Mouse (Mus musculus) myocyte (in vitro differentiated cells): ENCODE results near the gene Ccdc188. TPM values are rescaled to one million over a fixed set of nuclear protein-coding genes. Genes with fewer than 3 reads are reported as not detected.
A peak's percentile ranks its signal among the peaks of the same experiment; 100 is the strongest.

Experiments used
- H3K27me3 ChIP-seq: one replicate; pipeline ENCODE4 v1.6.1; 2011; ENCODE audit not compliant: control insufficient read depth, insufficient read depth, insufficient read length
- H3K36me3 ChIP-seq: one replicate; pipeline ENCODE4 v1.6.1; 2011; ENCODE audit not compliant: control insufficient read depth, insufficient read depth
- H3K4me2 ChIP-seq: one replicate; pipeline ENCODE4 v1.6.1; 2011; ENCODE audit warnings: low read depth, control low read depth
- H3K4me3 ChIP-seq: one replicate; pipeline ENCODE4 v1.5.1; 2011; ENCODE audit warnings: mild to moderate bottlenecking, control low read depth, moderate library complexity
- H3K79me2 ChIP-seq: one replicate; pipeline ENCODE4 v1.6.1; 2011; ENCODE audit not compliant: control insufficient read depth, insufficient read depth
- H3ac ChIP-seq: one replicate; pipeline ENCODE4 v1.6.1; 2011; ENCODE audit not compliant: control insufficient read depth, insufficient read length
- CEBPB ChIP-seq: IDR thresholded peaks from 2 replicates; pipeline ENCODE4 v1.6.1; 2011; ENCODE audit warnings: mild to moderate bottlenecking, moderate library complexity; ENCODE audit not compliant: poor library complexity, insufficient read depth, severe bottlenecking
- E2F4 ChIP-seq: IDR thresholded peaks from one replicate; pipeline ENCODE4 v1.6.1; 2011; ENCODE audit warnings: mild to moderate bottlenecking, control low read depth, moderate library complexity; ENCODE audit not compliant: insufficient read depth
- MAX ChIP-seq: IDR thresholded peaks from one replicate; pipeline ENCODE4 v1.6.1; 2011; ENCODE audit warnings: low read depth, mild to moderate bottlenecking, control low read depth
- MYOD1 ChIP-seq, 3 experiments: IDR thresholded peaks; one replicate each; pipeline ENCODE4 v1.6.1; 2011; ENCODE audit warnings: control low read depth in 2 of 3, low read depth in 2 of 3, mild to moderate bottlenecking in 2 of 3, moderate library complexity in 1 of 3; ENCODE audit not compliant: insufficient read length in 2 of 3, control insufficient read depth in 1 of 3
- MYOG ChIP-seq, 3 experiments: IDR thresholded peaks; one replicate each; pipeline ENCODE4 v1.6.1; 2011; ENCODE audit warnings: control low read depth in 2 of 3, low read depth in 2 of 3, mild to moderate bottlenecking in 2 of 3; ENCODE audit not compliant: insufficient read length in 2 of 3, control insufficient read depth in 1 of 3, insufficient read depth in 1 of 3
- POLR2A ChIP-seq: IDR thresholded peaks from one replicate; pipeline ENCODE4 v1.6.1; 2011; ENCODE audit warnings: low read depth, mild to moderate bottlenecking, control low read depth, moderate library complexity; ENCODE audit not compliant: insufficient read length
- POLR2AphosphoS2 ChIP-seq: IDR thresholded peaks from one replicate; pipeline ENCODE4 v1.6.1; 2011; ENCODE audit warnings: low read depth, control low read depth; ENCODE audit not compliant: insufficient read length
- REST ChIP-seq: IDR thresholded peaks from one replicate; pipeline ENCODE4 v1.6.1; 2011; ENCODE audit warnings: mild to moderate bottlenecking, control low read depth, moderate library complexity; ENCODE audit not compliant: insufficient read depth, insufficient read length
- SRF ChIP-seq: IDR thresholded peaks from one replicate; pipeline ENCODE4 v1.6.1; 2011; ENCODE audit warnings: low read depth; ENCODE audit not compliant: control insufficient read depth, insufficient read length
- TCF12 ChIP-seq: IDR thresholded peaks from one replicate; pipeline ENCODE4 v1.6.1; 2011; ENCODE audit warnings: mild to moderate bottlenecking, control low read depth; ENCODE audit not compliant: poor library complexity, insufficient read depth, severe bottlenecking
- TCF3 ChIP-seq: IDR thresholded peaks from one replicate; pipeline ENCODE4 v1.6.1; 2011; ENCODE audit warnings: low read depth, control low read depth; ENCODE audit not compliant: insufficient read length
- USF1 ChIP-seq: IDR thresholded peaks from one replicate; pipeline ENCODE4 v1.6.1; 2011; ENCODE audit warnings: low read depth, mild to moderate bottlenecking, control low read depth, moderate library complexity
- polyA plus RNA-seq: library from polyadenylated mRNA; unstranded; fragments of >200 nt; fragmentation: generic; extraction: Trizol; gene quantifications from one replicate; pipeline ENCODE4 v1.2.1, GENCODE M21; 2012; ENCODE audit warnings: missing spikeins

Ccdc188 gene
- polyA plus RNA-seq, 1 experiment = not detected

GRCm38 (mm10) chr16:18233919-18234670 is 16.4 kb downstream of the Ccdc188 start:
- TF ChIP-seq TCF3 (no peak), USF1 (no peak), REST (no peak), POLR2A (no peak), MYOG (IDR thresholded peaks at IDR 0.05; ENCODE audit: control insufficient read depth in 1 of 3, insufficient read depth in 1 of 3, insufficient read length in 2 of 3, low read depth in 2 of 3) (no peak), TCF12 (no peak), SRF (no peak), E2F4 (no peak), POLR2AphosphoS2 (no peak)
- H3K36me3 ChIP-seq = peaks cover 9% of the 10 kb centered on the region
- H3ac ChIP-seq = peak overlapping the region; percentile 63
- H3K4me2 ChIP-seq = peak overlapping the region; percentile 74
- H3K4me3 ChIP-seq = peak overlapping the region; percentile 64
- H3K79me2 ChIP-seq = peaks cover 44% of the 10 kb centered on the region
- H3K27me3 ChIP-seq = no peaks in the 10 kb centered on the region

DNA sequence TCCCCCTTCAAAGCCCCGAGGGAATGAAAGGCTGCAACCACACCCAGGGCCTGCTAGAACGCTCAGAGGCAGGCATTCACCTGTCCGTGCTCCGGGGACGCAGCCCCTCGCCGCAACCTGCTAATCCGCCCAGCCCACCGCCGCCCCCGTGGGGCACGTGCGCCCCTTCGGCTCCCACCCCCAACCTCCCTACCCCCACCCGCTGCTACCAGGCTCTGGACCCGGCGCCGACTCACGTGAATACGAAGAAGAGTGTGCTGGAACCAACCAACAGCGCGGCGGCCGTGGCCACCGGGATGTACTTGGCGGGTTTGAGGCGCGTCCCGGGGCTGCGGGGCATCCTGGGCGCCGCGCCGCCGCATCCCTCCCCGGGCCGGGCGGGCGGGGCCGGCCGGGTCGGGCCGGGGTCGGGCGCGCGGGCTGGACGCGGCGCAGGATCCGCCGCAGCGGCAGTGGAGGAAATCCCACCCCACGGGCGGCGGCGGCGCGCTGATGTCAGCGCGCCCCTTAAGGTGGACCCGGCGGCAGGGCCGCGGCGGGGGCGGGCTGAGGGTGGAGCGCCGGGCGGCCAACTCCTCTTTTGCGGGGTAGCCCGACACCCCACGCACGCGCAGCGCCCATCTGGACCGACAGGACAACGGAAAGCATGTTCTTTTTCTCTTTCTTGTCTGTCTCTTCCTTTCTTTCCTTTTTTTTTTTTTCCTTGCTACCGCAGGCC is 17.2 kb downstream of the Ccdc188 start, which contains the start of gene Zdhhc8:
Gene Zdhhc8, minus strand, starts transcription at position 466 of the 718 bp plus-strand sequence.
- Histone ChIP-seq H3ac (peak within 1 kb of the TSS; percentile 63), H3K36me3 (peaks cover 13% of the 10 kb centered on the region), H3K4me2 (peak within 1 kb of the TSS; percentile 75), H3K4me3 (peak within 1 kb of the TSS; percentile 64), H3K79me2 (peaks cover 43% of the 10 kb centered on the region), H3K27me3 (no peaks in the 10 kb centered on the region)
- no peak for TF ChIP-seq TCF12
- no peak for TF ChIP-seq MYOG (IDR thresholded peaks at IDR 0.05; ENCODE audit: control insufficient read depth in 1 of 3, insufficient read depth in 1 of 3, insufficient read length in 2 of 3, low read depth in 2 of 3)
- TF ChIP-seq POLR2A = peak; percentile 51
- no peak for TF ChIP-seq E2F4
- no peak for TF ChIP-seq MAX
- no peak for TF ChIP-seq TCF3
- TF ChIP-seq SRF = no peak
- peak; percentile 46 for TF ChIP-seq POLR2AphosphoS2
- TF ChIP-seq MYOD1 (IDR thresholded peaks at IDR 0.05; ENCODE audit: control insufficient read depth in 1 of 3, insufficient read length in 2 of 3, low read depth in 2 of 3) = peak in 1 of 3 experiments; percentile 30
- TF ChIP-seq CEBPB = no peak
- TF ChIP-seq USF1 = no peak
- TF ChIP-seq REST = no peak

DNA sequence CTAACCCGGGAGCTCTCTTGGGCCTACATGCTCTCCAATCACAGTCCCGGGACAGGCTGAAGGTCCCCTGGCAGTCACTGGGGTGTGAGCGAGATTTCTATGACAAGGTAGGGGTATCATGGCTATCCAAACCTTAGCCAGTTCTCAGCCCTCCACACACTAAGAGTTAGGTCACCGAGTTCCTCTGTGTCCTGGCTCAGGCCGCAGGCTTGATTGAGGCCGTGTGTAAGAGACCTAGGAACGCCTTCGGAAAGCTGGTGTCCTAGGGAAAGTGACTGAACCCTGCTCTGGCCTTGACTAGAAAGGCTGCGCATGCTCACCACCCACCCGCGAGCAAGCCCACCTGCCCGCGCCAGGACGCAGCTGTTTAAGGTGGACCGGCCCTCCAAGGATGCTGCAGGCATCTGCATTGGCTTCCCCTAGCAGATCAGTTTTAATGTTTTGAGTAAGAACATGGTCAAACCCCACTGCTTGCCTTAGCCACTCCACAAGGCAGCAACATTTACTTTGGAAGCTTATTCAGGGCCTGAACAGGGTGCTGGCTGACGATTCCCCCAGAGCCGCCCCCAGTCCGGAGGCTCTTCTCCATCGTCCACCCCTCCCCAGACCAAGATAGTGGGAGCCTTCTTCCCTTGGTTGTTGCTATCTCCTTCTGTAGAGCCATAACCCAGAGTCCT is 17.8 kb downstream of the Ccdc188 start:
- Histone ChIP-seq H3K4me3 (peak overlapping the region; percentile 64), H3K4me2 (peak overlapping the region; percentile 75), H3ac (peak overlapping the region; percentile 63), H3K79me2 (peaks cover 36% of the 10 kb centered on the region), H3K36me3 (peaks cover 14% of the 10 kb centered on the region), H3K27me3 (no peaks in the 10 kb centered on the region)
- TF ChIP-seq MYOD1 (IDR thresholded peaks at IDR 0.05; ENCODE audit: control insufficient read depth in 1 of 3, insufficient read length in 2 of 3, low read depth in 2 of 3) (peak in 2 of 3 experiments; percentile 76 to 79), MYOG (IDR thresholded peaks at IDR 0.05; ENCODE audit: control insufficient read depth in 1 of 3, insufficient read depth in 1 of 3, insufficient read length in 2 of 3, low read depth in 2 of 3) (peak in 2 of 3 experiments; percentile 28 to 74), POLR2AphosphoS2 (peak; percentile 54), SRF (no peak), MAX (no peak)

DNA sequence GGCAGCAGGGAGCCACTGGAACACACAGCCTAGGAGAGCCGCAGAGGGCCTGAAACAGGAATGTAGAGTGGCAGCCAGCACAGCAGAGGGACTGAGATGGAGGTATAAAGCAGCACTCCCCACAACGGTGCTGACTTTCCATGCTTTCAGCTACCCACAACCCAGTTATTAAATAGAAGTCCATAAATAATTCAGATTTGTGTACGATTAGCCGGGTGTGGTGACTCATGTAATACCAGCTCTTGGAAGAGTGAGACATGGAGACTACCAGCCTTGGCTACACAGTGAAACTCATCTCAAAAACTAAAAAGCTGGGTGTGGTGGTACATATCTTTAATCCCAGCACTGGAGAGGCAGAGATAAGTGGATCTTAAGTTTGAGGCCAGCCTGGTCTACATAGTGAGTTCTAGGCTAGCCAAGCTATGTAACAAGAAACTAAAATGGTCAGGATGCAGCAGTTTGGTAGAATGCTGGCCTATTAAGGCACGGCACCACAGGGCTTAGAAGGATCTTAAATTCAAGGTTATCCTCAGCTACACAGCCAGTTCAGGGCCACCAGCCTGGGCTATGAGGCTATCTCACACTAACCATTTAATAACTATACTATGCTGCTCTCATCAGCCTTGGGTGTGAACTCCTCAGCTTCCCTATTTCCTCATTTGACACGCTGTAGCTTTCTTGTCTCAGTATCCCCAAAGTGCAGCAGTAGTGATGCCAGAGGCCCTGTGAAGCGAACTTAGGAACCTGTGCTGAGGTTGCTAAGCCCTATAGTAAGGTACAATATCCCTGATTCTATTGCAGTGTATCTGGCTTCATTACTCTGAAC is 19.2 kb downstream of the Ccdc188 start:
- no peak overlapping the region for H3K4me3 ChIP-seq
- TF ChIP-seq CEBPB (no peak), POLR2AphosphoS2 (peak; percentile 56), MYOG (IDR thresholded peaks at IDR 0.05; ENCODE audit: control insufficient read depth in 1 of 3, insufficient read depth in 1 of 3, insufficient read length in 2 of 3, low read depth in 2 of 3) (no peak), MYOD1 (IDR thresholded peaks at IDR 0.05; ENCODE audit: control insufficient read depth in 1 of 3, insufficient read length in 2 of 3, low read depth in 2 of 3) (no peak), MAX (no peak), REST (no peak), TCF12 (no peak)
- H3K4me2 ChIP-seq = peak overlapping the region; percentile 75
- no peaks in the 10 kb centered on the region for H3K27me3 ChIP-seq
- peaks cover 22% of the 10 kb centered on the region for H3K79me2 ChIP-seq
- peaks cover 23% of the 10 kb centered on the region for H3K36me3 ChIP-seq
- no peak overlapping the region for H3ac ChIP-seq
